Mouse (Mus musculus) kidney, adult 2 months (tissue): ENCODE measurements around the gene St3gal3.

Experiments
- CTCF ChIP-seq: fragments of 200-500 bp; conservative IDR thresholded peaks from 2 replicates; pipeline ENCODE4 v1.5.1; 2011; ENCODE audit warnings: low read depth, mild to moderate bottlenecking, control low read depth, low read length, moderate library complexity, mixed read lengths; ENCODE audit not compliant: insufficient read depth, insufficient read length
- POLR2A ChIP-seq: fragments of 200-500 bp; IDR thresholded peaks from one replicate; pipeline ENCODE4 v1.6.1; 2011; ENCODE audit warnings: low read depth, low read length, control low read depth

DNA sequence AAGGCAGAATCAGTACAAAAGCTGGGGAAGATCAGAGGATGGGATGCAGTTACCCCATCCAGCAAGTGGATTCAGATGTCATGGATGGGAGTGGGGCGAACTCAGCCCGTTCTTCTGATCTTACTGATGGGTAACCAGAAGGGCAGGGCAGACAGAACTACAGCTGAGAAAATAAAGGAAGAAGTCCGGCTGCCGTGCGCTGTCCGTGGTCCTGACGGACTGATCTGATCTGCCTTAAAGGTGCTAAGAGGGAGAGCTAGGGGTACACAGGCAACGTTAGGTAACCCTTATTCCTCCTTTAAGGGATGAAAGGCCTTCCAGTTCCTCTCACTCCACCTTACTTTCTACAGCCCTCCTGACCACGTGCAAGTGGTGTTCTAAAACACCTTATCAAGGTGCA, 241.3 kb downstream of the St3gal3 start:
- TF ChIP-seq CTCF (no peak), POLR2A (no peak)
